Mouse (Mus musculus) spleen, adult 2 months (tissue): Measurements from ENCODE around the gene Hspa1a.

Experiments
- CTCF ChIP-seq: fragments of 200-500 bp; IDR thresholded peaks from 2 replicates; pipeline ENCODE4 v1.5.1; 2011; ENCODE audit warnings: mild to moderate bottlenecking, inconsistent platforms; ENCODE audit not compliant: insufficient read depth, insufficient read length, insufficient replicate concordance; ENCODE audit errors: extremely low read depth
- POLR2A ChIP-seq: fragments of 200-500 bp; IDR thresholded peaks from 2 replicates; pipeline ENCODE4 v1.6.1; 2011; ENCODE audit warnings: low read depth, low read length, inconsistent platforms

DNA sequence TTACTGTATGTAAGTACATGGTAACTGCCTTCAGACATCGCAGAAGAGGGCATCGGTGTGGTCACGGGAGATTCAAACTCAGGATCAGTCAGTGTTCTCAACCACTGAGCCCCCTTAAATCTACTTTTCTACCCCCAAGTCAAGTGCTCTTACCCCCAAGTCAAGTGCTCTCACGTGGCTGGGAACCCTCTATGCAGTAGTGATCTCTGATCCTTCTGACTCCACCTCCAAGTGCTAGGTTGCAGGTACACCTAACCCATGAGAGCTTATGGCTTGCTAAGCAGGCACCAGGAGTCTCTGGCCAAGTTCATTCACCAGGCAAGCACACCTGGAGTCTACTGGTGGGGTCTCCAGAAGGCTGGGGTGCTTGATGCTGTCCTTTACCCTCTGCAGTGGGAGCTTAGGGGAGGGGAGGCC lies 22.4 kb downstream of the Hspa1a start:
- TF ChIP-seq POLR2A (no peak), CTCF (no peak)
